Mouse (Mus musculus) kidney, postnatal 14 days (tissue): ENCODE measurements around the gene Racgap1.

ENCODE experiments used
- DNase-seq: peaks from one replicate; pipeline ENCODE4 v3.0.0; 2022; ENCODE audit warnings: mixed read lengths

The Racgap1 gene

GRCm38 (mm10) chr15:99618595-99618994 lies 32.9 kb downstream of the Racgap1 start:
- DNase-seq = no peak

DNA sequence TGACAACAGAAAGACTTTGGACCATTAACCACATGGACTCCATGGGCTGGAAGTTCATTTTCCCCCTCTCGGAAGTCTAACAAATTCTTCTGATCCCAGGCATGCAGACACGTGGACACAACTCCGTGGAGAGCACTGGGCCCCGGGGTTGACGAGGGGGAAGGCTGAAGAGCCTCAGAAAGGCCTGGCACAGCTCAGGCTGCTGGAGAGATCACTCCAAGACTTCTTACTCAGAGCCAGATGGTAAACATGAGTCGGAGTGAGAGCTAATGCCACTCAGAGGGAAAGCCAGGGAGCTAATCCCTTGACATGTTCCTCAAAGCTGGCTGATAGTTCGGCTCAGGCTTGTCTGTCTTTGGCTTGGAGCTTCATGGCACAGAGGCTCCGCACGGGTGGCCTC lies 36.2 kb downstream of the Racgap1 start:
- no peak for DNase-seq

DNA sequence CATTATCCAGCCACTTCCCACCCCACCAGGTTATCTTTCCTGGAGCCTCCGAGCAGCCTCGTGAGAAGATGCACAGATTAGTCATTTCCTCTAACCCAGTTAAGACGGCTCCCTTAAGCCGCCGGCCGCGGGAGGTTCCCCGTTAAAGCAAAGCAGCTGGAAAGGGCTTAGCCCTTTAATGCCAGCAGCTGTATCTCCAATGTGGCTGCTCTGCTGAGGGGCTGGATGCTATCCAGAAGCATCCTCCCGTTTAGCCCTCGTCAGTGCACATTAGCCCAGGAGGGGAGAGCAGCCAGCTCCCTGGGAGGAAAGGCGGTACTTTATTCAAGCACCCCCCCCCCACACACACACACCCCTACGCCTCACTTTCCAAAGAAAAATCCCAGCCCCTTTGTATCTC lies 36.7 kb downstream of the Racgap1 start:
- DNase-seq = peak; percentile 54

GRCm38 (mm10) chr15:99614273-99614672 lies 37.2 kb downstream of the Racgap1 start:
- DNase-seq = no peak

- DNase-seq = no peak
Measured at GRCm38 (mm10) chr15:99611563-99611962, 39.9 kb downstream of the Racgap1 start.

DNA sequence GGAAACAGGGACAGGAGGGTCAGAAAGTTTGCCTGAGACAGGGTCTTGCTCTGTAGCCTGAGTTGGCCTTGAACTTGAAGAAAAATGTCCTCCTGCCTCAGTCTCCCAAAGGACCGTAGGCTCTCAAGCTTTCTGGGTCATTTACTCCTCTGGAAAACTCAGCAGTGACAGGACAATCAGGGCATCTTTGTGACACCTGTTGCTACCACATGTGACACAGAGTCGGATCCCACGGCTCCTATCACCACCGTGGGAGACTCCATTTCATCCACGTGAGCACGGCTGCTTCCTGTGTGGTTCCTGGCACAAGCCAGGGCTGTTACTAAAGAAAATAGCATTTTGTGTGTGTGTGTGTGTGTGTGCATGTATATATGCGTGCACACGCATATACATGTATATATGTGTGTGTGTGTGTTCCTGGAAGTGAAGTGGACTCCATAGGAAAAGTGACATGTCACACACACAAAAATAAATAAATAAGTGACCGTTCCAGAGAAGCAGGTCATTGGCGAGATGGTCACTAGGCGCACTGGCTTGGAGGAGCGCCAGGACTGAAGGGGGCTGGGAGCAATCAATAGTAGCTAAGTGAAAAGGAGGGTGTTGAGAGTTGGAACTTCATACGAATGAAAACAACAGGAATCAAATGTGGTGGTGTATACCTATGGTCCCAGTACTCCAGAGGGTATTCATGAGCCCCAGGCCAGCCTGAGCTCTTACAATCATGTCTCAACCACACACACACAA lies 42.9 kb downstream of the Racgap1 start:
- DNase-seq = no peak

GRCm38 (mm10) chr15:99607388-99608113 lies 43.9 kb downstream of the Racgap1 start:
- DNase-seq = no peak

DNA sequence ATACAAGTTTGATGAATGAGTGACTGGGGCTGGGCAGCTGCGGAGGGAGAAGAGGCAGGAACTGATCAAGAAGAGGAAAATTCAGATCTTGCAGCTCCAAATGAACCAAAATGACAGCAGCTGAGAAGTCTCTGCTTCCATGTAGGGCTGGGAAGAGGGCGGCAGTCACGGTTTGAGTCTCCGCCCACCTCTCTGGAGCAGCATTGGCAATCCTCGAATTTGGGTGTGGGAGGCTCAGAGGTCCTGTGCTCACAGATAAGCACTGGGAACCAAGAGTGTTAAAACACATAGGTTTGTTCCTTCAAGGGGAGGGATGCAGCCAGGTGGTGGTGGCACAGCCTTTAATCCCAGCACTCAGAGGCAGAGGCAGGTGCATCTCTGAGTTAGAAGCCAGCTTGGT lies 44.9 kb downstream of the Racgap1 start:
- DNase-seq = no peak

- DNase-seq = no peak
Measured at GRCm38 (mm10) chr15:99605595-99605994, 45.9 kb downstream of the Racgap1 start.

GRCm38 (mm10) chr15:99603216-99603615 lies 48.2 kb downstream of the Racgap1 start:
- DNase-seq = no peak

DNA sequence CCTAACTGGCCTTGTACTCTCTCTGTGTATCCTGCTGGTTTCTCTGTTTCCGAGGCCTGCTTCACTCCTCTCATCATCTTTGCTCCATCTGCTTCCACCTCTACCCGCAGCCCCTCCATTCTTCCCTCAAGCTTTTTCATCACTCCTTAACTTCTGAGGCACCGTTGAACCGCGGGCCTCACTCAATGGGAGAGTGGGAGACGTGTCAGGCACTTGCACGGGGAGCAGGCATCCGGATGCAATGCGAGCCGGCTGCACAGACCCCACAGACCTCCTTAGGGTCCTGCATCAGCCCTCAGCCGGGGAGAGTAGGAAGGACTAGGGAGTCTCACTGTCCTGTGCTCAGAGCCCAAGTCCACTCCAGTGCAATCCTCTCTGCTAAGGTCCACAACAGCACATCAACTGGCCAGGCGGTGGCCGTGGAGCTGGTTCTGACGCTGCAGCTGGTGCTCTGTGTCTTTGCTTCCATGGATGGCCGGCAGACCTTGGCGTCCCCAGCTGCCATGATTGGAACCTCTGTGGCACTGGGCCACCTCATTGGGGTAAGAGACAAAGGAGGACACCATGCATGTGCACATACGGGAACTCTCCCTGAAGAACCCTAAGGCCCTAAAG lies 49.1 kb downstream of the Racgap1 start:
- DNase-seq = no peak

DNA sequence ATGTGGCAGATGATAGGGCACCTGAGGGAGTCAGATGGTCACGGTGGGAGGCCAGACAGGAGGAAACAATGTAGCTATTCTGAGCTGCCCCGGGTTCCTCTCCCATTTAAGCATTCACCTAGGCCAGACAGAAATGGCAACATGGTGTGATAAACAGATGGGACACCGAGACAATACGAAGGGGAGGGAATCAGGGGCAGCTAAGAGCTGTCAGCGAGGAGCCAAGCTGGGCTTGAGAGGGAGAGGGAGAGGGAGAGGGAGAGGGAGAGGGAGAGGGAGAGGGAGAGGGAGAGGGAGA lies 49.7 kb downstream of the Racgap1 start:
- no peak for DNase-seq

- DNase-seq = no peak
Measured at GRCm38 (mm10) chr15:99600986-99601822, 50.3 kb downstream of the Racgap1 start, which contains the start of gene Aqp6. Aqp6 (plus strand) TSS chr15:99601400.

GRCm38 (mm10) chr15:99599245-99600070 lies 52.0 kb downstream of the Racgap1 start:
- no peak for DNase-seq

DNA sequence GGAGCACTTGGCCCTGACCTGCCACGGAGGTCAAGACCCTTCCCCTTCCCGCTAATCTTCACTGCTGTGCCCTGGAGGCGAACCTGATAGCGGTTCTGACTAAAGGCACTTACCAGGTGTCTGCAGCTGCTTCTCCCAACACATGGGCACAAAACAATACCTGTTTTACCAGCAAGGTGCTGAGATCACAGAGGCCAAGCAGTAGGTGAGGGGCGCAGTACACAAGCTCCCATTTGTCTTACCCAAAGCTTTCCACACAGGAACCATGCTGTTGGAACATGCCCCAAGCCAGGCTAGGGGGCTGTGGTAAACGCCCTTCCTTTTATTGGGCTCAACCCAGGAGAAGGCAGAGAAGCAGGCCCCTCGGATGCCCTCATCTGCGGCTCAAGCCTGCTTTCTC lies 53.9 kb downstream of the Racgap1 start:
- no peak for DNase-seq

DNA sequence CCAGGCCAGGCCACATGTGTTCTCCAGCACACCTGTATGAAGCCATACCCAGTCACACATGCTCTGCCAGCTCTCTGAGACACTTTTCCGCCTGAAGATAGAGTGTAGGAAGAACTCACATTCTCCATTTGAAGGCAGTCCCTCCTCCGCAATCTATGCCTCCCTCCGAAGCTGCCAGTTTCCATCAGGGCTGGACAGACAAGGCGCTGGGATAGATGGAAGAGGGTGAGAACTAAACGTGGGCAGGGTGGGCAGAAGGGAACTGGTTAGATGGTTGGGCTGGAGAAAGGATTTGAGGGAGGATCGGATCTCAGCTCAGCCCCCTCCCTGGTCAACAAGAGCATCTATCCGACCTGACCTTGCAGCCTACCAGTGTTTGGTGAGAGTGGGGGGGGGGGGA lies 54.6 kb downstream of the Racgap1 start:
- no peak for DNase-seq

- DNase-seq = peak; percentile 86
Measured at GRCm38 (mm10) chr15:99596056-99596687, 55.3 kb downstream of the Racgap1 start.

- no peak for DNase-seq
Measured at GRCm38 (mm10) chr15:99594951-99595350, 56.5 kb downstream of the Racgap1 start.

DNA sequence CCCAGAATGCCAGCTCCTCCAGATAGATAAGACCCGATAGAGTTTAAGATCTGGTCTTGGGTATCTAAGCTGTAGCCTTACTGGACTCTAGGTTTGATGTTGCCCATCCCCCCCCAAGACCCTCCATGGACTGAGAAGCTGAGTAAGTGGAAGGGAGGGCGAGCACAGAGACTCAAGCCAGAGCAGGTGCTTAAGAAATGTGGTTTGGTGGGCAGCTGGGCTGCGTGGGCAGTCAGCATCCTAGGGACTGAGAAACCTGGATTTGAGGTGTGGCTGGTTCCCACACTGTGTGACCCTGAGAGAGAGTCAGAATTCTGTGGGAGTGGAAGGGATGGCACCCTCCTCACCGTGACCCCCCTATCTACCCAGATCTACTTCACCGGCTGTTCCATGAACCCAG lies 58.6 kb downstream of the Racgap1 start:
- no peak for DNase-seq

DNA sequence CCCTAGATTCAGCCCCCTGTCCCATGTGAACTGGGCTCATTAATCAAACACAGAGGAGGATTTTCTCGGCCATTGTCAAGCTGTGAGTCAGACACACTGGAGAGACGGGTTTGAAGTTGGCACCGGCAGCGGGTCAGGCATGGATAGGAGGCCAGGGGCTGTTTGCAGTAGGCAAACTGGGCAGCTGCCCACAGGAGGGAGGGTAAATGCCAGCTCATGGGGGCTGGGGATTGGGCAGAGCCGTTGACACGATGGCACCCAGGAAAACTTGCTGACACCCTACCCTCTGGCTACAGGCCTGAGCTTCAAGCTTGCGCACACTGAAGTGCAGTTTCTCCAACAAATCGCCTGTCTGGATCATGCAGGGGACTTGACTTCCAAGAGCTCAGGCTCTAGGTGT lies 59.3 kb downstream of the Racgap1 start:
- DNase-seq = no peak

DNA sequence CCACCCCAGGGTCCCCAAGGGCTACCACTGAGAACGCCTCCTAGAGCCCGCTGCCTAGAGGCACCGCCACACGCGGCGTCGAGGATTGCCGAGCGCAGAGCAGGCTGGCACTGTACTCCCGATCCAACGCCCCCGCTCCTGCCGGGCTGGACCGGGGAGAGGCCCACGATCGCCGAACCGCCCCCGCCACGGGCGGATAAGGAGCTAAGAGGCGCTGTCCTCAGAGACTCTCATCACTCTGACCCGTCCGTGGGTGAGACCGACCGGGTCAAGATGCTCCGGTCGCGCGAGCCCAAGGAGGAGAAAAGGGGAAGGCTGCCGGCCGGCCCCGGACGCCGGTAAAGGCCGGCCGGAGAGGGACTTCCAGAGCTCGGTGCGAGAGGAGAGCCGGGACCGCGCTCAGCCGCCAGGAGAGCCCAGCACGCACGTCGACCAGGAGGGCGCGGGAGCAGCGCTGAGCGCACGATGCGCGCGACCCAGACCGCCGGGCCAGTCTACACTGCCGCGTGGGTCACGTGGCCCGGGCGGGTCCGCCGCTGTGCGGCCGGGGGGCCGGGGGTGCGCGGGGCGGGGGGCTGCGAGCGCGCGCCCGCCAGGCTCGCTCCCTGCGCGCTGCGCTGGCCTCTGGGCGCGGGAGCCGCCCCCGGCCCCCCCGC lies 60.9 kb downstream of the Racgap1 start, which contains the start of gene Aqp5:
Aqp5 (plus strand) TSS at position 354 of the 656 bp plus-strand sequence.
- DNase-seq = no peak
